Mouse (Mus musculus): ENCODE measurements around the gene Cyp1a2.

The Cyp1a2 gene

GRCm38 (mm10) chr9:57646551-57647103 lies 36.9 kb downstream of the Cyp1a2 start:
- DNase-seq (ENCODE audit: low read depth), result peak; percentile 78

GRCm38 (mm10) chr9:57644944-57645893 lies 38.3 kb downstream of the Cyp1a2 start:
- DNase-seq (ENCODE audit: low read depth), result peak; percentile 95

DNA sequence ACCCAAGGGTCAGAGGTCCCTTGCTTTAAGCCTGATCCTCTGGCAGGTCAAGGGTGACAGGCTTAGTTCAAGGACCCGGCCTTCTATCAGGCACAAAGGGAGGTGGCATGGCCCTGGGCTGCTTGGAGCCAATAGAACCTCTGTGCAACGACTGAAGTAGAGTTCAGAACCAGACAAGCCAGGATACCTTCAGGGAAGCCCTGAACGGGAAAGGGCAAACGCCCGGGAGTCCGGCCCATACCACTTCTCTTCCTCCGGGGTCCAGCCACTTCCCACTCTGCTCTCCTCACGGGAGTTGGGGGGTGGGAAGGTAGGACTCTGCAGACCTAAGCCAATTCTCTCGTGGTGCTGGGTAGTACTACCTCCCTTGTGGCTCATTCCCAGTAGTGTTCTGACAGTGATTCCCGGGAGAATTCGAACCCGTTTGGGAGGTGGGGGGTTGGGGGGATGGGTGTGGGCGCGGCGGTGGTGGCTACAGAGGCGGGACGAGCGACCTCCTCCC lies 39.0 kb downstream of the Cyp1a2 start:
- no peak for DNase-seq (ENCODE audit: low read depth)

- peak; percentile 61 for DNase-seq (ENCODE audit: low read depth)
Measured at GRCm38 (mm10) chr9:57643856-57644180, 39.7 kb downstream of the Cyp1a2 start.

DNA sequence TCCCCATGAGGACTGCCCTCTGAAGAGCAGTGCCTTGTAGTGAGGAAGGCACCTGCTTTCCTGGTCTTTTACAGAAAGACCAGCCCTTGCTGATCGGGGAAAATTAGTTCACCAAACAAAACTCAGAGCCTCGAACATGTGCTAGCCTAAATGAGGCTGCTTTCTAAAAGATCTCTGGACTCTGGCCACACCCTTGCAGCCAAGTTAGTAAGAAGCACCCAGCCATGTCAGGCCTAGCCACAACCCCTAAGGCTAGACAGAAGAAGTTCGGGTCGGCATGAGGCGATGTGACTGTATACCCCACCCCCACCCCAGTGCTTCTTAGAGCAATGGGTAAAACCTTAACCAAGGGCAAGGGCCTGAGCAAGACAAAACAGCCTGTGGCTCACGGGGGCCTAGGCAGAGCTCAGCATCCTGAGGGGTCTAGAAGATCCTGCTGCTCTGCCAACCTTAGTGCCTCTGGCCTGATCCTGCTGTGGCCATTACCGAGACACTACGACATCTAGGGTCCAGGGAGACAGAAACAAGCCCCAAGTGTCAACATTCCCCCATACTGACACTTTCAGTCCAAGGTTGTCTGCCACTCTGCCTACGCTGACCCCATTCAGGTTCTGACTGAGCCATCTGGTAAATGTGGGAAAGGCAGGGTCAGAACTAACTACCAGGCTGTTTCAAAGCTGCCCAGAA lies 40.2 kb downstream of the Cyp1a2 start:
- no peak for DNase-seq (ENCODE audit: low read depth)

- DNase-seq (ENCODE audit: low read depth), result peak; percentile 61
Measured at GRCm38 (mm10) chr9:57641775-57642550, 41.5 kb downstream of the Cyp1a2 start.

DNA sequence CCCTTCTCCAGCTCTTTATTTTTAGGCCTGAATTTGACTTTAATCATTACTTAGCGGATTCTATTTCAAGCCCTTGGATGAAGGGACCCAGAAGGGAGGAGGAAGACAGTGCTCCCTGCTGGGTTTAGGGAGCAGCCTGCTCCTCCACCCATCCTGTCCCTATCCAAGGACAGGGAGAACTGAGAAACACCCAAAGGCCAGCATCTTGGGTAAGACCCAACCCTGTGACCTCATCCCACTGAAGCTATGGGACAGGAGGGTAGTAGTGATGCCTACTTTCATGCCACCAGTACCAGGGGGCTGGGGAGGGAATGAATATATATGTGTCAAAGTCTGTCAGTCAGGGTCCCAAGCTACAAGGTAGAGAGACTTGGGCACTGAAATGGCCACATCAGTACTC lies 42.5 kb downstream of the Cyp1a2 start:
- no peak for DNase-seq (ENCODE audit: low read depth)

GRCm38 (mm10) chr9:57640384-57640783 lies 43.1 kb downstream of the Cyp1a2 start:
- DNase-seq (ENCODE audit: low read depth), result peak; percentile 91

DNA sequence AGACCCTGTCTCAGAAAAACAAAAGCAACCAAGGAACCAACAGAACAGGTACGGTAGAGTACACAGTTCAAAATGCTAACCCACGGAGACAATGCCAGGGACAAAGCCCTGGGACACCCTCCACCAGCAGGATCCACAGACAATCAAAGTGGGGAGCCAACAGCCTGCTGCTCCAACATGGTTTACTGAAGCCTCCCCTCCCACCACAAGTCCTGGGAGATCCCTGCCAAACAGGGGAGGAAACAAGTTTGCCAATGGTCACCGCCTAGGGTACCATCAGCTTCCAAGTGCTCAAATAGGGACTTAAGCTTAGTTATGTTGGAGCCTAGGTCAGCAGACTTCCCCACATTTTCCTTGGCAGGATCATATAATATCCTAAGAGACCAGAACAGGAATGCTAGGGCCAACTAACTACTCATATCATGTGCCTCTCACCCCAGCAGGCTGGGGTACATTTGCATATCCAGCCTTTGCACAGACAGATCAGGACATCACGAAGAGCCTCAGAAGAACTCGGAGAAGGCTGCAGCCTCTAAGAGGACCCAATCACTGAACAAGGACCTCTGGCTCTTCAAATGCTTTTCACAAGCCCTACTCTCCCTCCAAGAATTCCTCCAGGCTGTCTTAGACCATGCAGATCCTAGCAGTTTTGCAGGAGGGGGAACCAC lies 43.7 kb downstream of the Cyp1a2 start:
- DNase-seq (ENCODE audit: low read depth), result no peak

- DNase-seq (ENCODE audit: low read depth), result no peak
Measured at GRCm38 (mm10) chr9:57638651-57639459, 44.6 kb downstream of the Cyp1a2 start.

DNA sequence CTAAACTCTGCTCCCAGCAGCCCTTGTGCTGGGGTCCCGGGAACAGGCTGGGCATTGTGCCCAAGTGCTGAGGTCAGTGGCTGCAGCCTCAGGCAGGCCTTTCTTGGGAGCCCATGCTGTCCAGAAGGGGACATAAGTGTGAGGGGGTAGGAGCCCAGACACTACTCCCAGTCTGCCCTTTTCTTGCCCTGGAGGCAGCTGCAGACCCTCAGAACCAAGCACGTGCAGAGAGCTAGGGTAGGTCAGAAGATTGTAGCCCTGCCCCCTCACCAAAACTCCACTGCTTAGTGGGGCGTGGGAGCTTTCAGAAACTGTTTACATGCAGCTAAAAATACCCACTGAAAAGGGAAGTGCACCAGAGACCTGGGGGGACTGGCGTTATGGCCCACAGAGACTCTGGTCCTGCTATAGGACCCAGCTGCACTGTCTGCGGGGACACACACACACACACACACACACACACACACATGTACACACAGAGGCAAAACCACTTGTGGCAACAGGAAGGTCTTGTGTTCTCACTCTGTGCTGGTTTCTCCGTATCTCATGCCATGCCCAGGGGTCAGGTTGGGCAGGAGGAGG lies 45.7 kb downstream of the Cyp1a2 start:
- DNase-seq (ENCODE audit: low read depth), result no peak

DNA sequence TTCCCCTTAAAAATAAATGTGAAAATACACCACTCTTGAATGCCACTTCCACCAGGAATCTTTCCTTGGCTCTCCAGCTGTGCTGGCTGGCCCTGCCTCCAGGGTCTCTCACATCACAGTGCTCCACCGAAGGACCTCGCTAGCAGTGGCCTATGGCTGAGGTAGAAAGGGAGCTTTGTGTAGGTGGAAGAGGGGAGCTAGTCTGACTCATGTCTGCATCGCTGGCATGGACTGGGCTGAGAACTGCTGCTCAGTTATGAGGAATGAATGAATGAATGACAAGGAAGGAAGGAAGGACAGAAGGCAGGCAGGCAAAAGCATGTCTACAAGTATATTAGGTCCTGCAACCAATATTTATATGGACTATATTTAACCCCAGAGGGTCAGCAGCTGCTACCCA lies 46.2 kb downstream of the Cyp1a2 start:
- DNase-seq (ENCODE audit: low read depth), result no peak

GRCm38 (mm10) chr9:57633481-57634024 lies 50.0 kb downstream of the Cyp1a2 start:
- peak; percentile 83 for DNase-seq (ENCODE audit: low read depth)

GRCm38 (mm10) chr9:57629118-57629874 lies 54.2 kb downstream of the Cyp1a2 start:
- DNase-seq (ENCODE audit: low read depth), result peak; percentile 92

GRCm38 (mm10) chr9:57628717-57629116 lies 54.8 kb downstream of the Cyp1a2 start:
- DNase-seq (ENCODE audit: low read depth), result no peak

- DNase-seq (ENCODE audit: low read depth), result no peak
Measured at GRCm38 (mm10) chr9:57627892-57628291, 55.6 kb downstream of the Cyp1a2 start.

GRCm38 (mm10) chr9:57627191-57627590 lies 56.3 kb downstream of the Cyp1a2 start:
- peak; percentile 12 for DNase-seq (ENCODE audit: low read depth)

Measured in naive thymus-derived CD4-positive, alpha-beta T cell, adult 2 months (primary cell).